Mouse (Mus musculus): ENCODE results near the gene Zranb1.

GRCm38 (mm10) chr7:133029496-133030047, 98.6 kb downstream of the Zranb1 start:
- no peak for TF ChIP-seq POLR2A (IDR thresholded peaks at IDR 0.05; ENCODE audit: borderline replicate concordance, insufficient read depth, low read length)
- TF ChIP-seq CTCF (IDR thresholded peaks at IDR 0.05; ENCODE audit: borderline replicate concordance, insufficient read depth, low read depth, low read length), result no peak
